Mouse (Mus musculus) lung, postnatal 0 days (tissue): ENCODE results near the gene S1pr4. TPM values are rescaled to one million over a fixed set of nuclear protein-coding genes. Genes with fewer than 3 reads are reported as not detected.

Source experiments
- ATAC-seq: fragments of 200-750 bp; cut with Nextera tagmentation; 2 replicates; pipeline ENCODE4 v1.8.0; 2017; ENCODE audit warnings: moderate library complexity
- DNase-seq: peaks from one replicate; pipeline ENCODE4 v3.0.0-alpha.2; 2016; ENCODE audit warnings: low spot score
- H3K27ac ChIP-seq: fragments of 300-500 bp; sonication (generic); 2 replicates; pipeline ENCODE4 v1.5.1; 2014; ENCODE audit warnings: antibody characterized with exemption, mild to moderate bottlenecking, low read length, mixed read lengths
- H3K27me3 ChIP-seq: fragments of 300-500 bp; sonication (generic); replicated peaks from 2 replicates; pipeline ENCODE4 v1.6.1; 2014; ENCODE audit warnings: low read length, mixed read lengths; ENCODE audit not compliant: insufficient read depth
- H3K36me3 ChIP-seq: fragments of 300-500 bp; sonication (generic); 2 replicates; pipeline ENCODE4 v1.6.1; 2014; ENCODE audit warnings: low read length, mixed read lengths; ENCODE audit not compliant: insufficient read depth
- H3K4me1 ChIP-seq: fragments of 300-500 bp; sonication (generic); 2 replicates; pipeline ENCODE4 v1.6.1; 2014; ENCODE audit warnings: antibody characterized with exemption, low read depth, low read length, mixed read lengths; ENCODE audit not compliant: insufficient read depth
- H3K4me2 ChIP-seq: fragments of 300-500 bp; sonication (generic); replicated peaks from 2 replicates; pipeline ENCODE4 v1.6.1; 2014; ENCODE audit warnings: low read depth, mild to moderate bottlenecking, low read length, moderate library complexity, mixed read lengths
- H3K4me3 ChIP-seq: fragments of 300-500 bp; sonication (generic); 2 replicates; pipeline ENCODE4 v1.5.1; 2014; ENCODE audit warnings: low read depth, low read length
- H3K9ac ChIP-seq: fragments of 300-500 bp; sonication (generic); replicated peaks from 2 replicates; pipeline ENCODE4 v1.6.1; 2014; ENCODE audit warnings: low read depth, mild to moderate bottlenecking
- H3K9me3 ChIP-seq: fragments of 300-500 bp; sonication (generic); 2 replicates; pipeline ENCODE4 v1.6.1; 2016; ENCODE audit warnings: low read length, mixed read lengths
- CTCF ChIP-seq: IDR thresholded peaks from 2 replicates; pipeline ENCODE4 v1.5.1; 2016; ENCODE audit warnings: antibody characterized with exemption, mild to moderate bottlenecking
- EP300 ChIP-seq: IDR thresholded peaks from 2 replicates; pipeline ENCODE4 v1.6.1; 2016; ENCODE audit warnings: antibody characterized with exemption, mild to moderate bottlenecking, control low read depth
- WGBS: fragments of 180-500 bp; shearing (Covaris S2); extraction: QIAGEN DNeasy Blood & Tissue Kit; methylation state at CpG from one replicate; pipeline ENCODE4 v1.1.7; 2014; 5-methylcytosine and 5-hydroxymethylcytosine counted together
- polyA plus RNA-seq: library from polyadenylated mRNA; unstranded; fragments of >200 nt; fragmentation: Nextera tagmentation; extraction: Ambion mirVana; gene quantifications from 2 replicates; pipeline ENCODE4 v1.2.1, GENCODE M21; 2015

S1pr4 gene
- polyA plus RNA-seq, 1 experiment from 2014 or later: 19.3 TPM

GRCm38 (mm10) chr10:81544296-81545160, 44.6 kb upstream of the S1pr4 start:
- H3K4me2 ChIP-seq: peak overlapping the region; percentile 96
- H3K9me3 ChIP-seq: no peaks in the 10 kb centered on the region
- peaks cover 23% of the 10 kb centered on the region; the same call in 1 of the 2 replicates for H3K4me1 ChIP-seq
- ATAC-seq (peak; percentile 17), DNase-seq (no peak)
- H3K36me3 ChIP-seq: no peaks in the 10 kb centered on the region
- TF ChIP-seq EP300 (no peak), CTCF (no peak)
- H3K27ac ChIP-seq: peak overlapping the region; percentile 45
- under 1% methylated on average over 86 of the region's 93 CpGs for WGBS
- no peaks in the 10 kb centered on the region for H3K27me3 ChIP-seq
- peak overlapping the region; percentile 82 for H3K9ac ChIP-seq
- H3K4me3 ChIP-seq: peak overlapping the region; percentile 82

- Histone ChIP-seq H3K9me3 (no peaks in the 10 kb centered on the region), H3K4me1 (peaks cover 23% of the 10 kb centered on the region; the same call in 1 of the 2 replicates), H3K4me3 (peak overlapping the region; percentile 82; the same call in 1 of the 2 replicates), H3K27ac (0 out of 2 replicates have a peak overlapping the region, but pooled peaks have one; percentile 45), H3K36me3 (no peaks in the 10 kb centered on the region), H3K27me3 (no peaks in the 10 kb centered on the region), H3K4me2 (peak overlapping the region; percentile 96), H3K9ac (peak overlapping the region; percentile 82)
- 56% methylated on average over 1 of the region's 1 CpGs for WGBS
- ATAC-seq: no peak
- TF ChIP-seq EP300 (no peak), CTCF (no peak)
- no peak for DNase-seq
Observed at GRCm38 (mm10) chr10:81543633-81544032, 43.7 kb upstream of the S1pr4 start.

DNA sequence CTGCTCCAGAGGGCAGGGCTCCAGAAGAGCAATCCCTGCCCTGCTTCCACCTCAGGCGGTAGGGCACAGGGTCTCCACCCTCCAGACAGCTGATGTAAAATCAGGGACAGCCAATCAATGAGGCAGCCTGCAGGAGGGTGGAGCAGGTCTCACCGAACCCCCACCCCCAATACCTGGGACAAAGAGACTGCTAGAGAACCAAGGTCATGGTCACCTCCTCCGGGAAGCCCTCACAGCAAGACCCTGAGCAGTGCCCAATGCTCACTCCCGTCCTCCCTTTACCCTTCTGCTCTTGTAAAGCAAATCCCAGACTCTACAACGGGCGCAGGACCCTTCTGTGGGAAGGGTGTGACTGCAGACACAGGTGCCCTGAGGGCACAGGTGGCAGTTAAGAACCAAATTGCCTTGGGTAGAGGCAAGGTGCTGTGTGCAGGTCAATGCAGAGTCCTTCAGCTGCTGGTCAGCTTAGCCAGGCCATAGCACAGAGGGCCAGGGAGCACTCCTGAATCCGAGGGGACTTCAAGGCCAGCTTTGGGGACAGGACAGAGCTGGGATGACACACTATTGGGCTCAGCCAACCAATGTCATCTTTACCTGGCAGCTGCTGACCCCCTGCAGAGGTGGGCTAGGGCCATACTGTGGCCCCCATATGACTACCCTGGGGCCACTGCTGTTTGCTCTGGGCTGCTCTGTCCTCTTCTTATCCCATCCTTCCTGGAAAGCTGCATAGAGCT, 43.0 kb upstream of the S1pr4 start:
- Histone ChIP-seq H3K27ac (peak overlapping the region; percentile 64; the same call in 1 of the 2 replicates), H3K4me3 (no peak overlapping the region), H3K27me3 (no peaks in the 10 kb centered on the region), H3K4me2 (no peak overlapping the region), H3K4me1 (peaks cover 23% of the 10 kb centered on the region; the same call in 1 of the 2 replicates), H3K36me3 (no peaks in the 10 kb centered on the region), H3K9me3 (no peaks in the 10 kb centered on the region), H3K9ac (0 out of 2 replicates have a peak overlapping the region, but pooled peaks have one; percentile 40)
- ATAC-seq (no peak), DNase-seq (no peak)
- TF ChIP-seq EP300 (no peak), CTCF (no peak)
- 71% methylated on average over 7 of the region's 7 CpGs for WGBS

DNA sequence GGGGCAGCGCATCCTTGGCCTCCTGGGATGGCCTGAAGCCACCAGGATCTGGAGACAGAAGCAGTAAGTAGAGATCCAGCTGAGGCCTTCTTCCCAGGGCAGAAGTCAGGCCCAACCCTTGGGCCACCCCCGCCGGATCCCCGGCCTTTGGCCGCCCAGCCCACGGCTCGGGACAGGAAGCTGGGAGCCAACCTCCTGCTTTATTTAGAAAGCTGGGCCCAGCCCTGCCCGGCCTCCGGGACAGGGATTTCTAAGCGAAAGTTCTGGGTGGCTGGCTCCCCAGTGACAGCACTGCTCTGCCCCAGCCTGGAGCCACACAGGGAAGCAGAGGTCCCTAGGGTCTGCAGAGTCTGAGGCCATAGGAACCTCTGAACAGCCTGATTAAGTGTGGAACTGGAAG, 41.9 kb upstream of the S1pr4 start:
- Histone ChIP-seq H3K9me3 (no peaks in the 10 kb centered on the region), H3K36me3 (no peaks in the 10 kb centered on the region), H3K27ac (peak overlapping the region; percentile 64), H3K9ac (peak overlapping the region; percentile 40; the same call in 1 of the 2 replicates), H3K27me3 (no peaks in the 10 kb centered on the region), H3K4me3 (no peak overlapping the region), H3K4me2 (peak overlapping the region; percentile 30), H3K4me1 (peaks cover 23% of the 10 kb centered on the region; the same call in 1 of the 2 replicates)
- 41% methylated on average over 10 of the region's 10 CpGs for WGBS
- ATAC-seq (no peak), DNase-seq (peak; percentile 49)
- TF ChIP-seq CTCF (no peak), EP300 (no peak; the same call in 1 of the 2 replicates)

DNA sequence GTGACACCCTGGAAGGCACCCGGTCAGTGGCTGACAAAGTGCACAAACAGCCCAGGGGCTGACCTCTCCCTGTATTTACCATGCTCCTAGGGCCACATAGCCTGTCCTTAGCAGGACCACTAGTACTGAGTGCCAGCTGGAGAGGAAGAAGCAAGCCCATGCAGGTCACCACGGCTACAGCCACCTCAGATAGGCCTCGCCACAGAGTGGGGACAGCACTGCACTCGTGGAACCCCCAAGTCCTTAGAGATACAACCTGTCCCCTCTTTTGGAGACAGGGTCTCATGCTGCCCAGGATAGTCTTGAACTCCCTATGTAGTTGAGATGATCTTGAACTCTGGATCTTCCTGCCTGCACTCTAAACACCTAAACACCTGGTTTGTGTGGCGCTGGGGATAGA, 41.4 kb upstream of the S1pr4 start:
- Histone ChIP-seq H3K4me3 (no peak overlapping the region), H3K4me1 (peaks cover 23% of the 10 kb centered on the region; the same call in 1 of the 2 replicates), H3K27me3 (no peaks in the 10 kb centered on the region), H3K9ac (0 out of 2 replicates have a peak overlapping the region, but pooled peaks have one; percentile 40), H3K9me3 (no peaks in the 10 kb centered on the region), H3K4me2 (peak overlapping the region; percentile 30), H3K27ac (peak overlapping the region; percentile 64), H3K36me3 (no peaks in the 10 kb centered on the region)
- WGBS: 72% methylated on average over 5 of the region's 5 CpGs
- ATAC-seq (no peak), DNase-seq (no peak)
- TF ChIP-seq CTCF: no peak
